Mouse (Mus musculus): ENCODE results near the gene Dnajb14. TPM values are rescaled to one million over a fixed set of nuclear protein-coding genes. Genes with fewer than 3 reads are reported as not detected.
A peak's percentile ranks its signal among the peaks of the same experiment; 100 is the strongest.
"Not testable (repeated sequence)": the region's sequence is repeated elsewhere in the genome, so short reads cannot be mapped to it uniquely, and the experiment has no call there.

Gene Dnajb14
- total RNA-seq, 2 experiments from 2014 or later, result 21.0 to 23.1 TPM

- DNase-seq (ENCODE audit: low spot score in 2 of 2), result not testable (repeated sequence)
These were observed 47.1 kb downstream of the Dnajb14 start for GRCm38 (mm10) chr3:137914567-137914966.

- no peak for DNase-seq (ENCODE audit: low spot score in 2 of 2)
These were observed 50.3 kb downstream of the Dnajb14 start for GRCm38 (mm10) chr3:137917694-137918171.

- DNase-seq (ENCODE audit: low spot score in 2 of 2), result peak; percentile 76 to 78
These were observed 50.9 kb downstream of the Dnajb14 start, which contains the start of gene Lamtor3 for GRCm38 (mm10) chr3:137918172-137918931. Gene Lamtor3 (plus strand): TSS chr3:137918506.

- DNase-seq (ENCODE audit: low spot score in 2 of 2), result no peak
These were observed 51.4 kb downstream of the Dnajb14 start for GRCm38 (mm10) chr3:137918932-137919311.

GRCm38 (mm10) chr3:137919398-137919797, 51.9 kb downstream of the Dnajb14 start:
- DNase-seq (ENCODE audit: low spot score in 2 of 2), result no peak

GRCm38 (mm10) chr3:137920594-137920993, 53.1 kb downstream of the Dnajb14 start:
- DNase-seq (ENCODE audit: low spot score in 2 of 2), result no peak

GRCm38 (mm10) chr3:137927010-137927409, 59.5 kb downstream of the Dnajb14 start:
- DNase-seq (ENCODE audit: low spot score in 2 of 2), result no peak

- DNase-seq (ENCODE audit: low spot score in 2 of 2), result no peak
These were observed 62.5 kb downstream of the Dnajb14 start for GRCm38 (mm10) chr3:137929940-137930339.

GRCm38 (mm10) chr3:137932748-137933147, 65.3 kb downstream of the Dnajb14 start:
- DNase-seq (ENCODE audit: low spot score in 2 of 2), result no peak

GRCm38 (mm10) chr3:137933986-137934385, 66.5 kb downstream of the Dnajb14 start:
- no peak for DNase-seq (ENCODE audit: low spot score in 2 of 2)

- DNase-seq (ENCODE audit: low spot score in 2 of 2), result no peak
These were observed 68.4 kb downstream of the Dnajb14 start for GRCm38 (mm10) chr3:137935570-137936525.

GRCm38 (mm10) chr3:137936541-137936940, 69.1 kb downstream of the Dnajb14 start:
- no peak for DNase-seq (ENCODE audit: low spot score in 2 of 2)

GRCm38 (mm10) chr3:137938608-137939007, 71.1 kb downstream of the Dnajb14 start:
- DNase-seq (ENCODE audit: low spot score in 2 of 2), result peak; percentile 37 to 51

GRCm38 (mm10) chr3:137940757-137941156, 73.3 kb downstream of the Dnajb14 start:
- DNase-seq (ENCODE audit: low spot score in 2 of 2), result peak in 1 of 2 experiments; percentile 43

- DNase-seq (ENCODE audit: low spot score in 2 of 2), result no peak
These were observed 74.1 kb downstream of the Dnajb14 start for GRCm38 (mm10) chr3:137941555-137941954.

- no peak for DNase-seq (ENCODE audit: low spot score in 2 of 2)
These were observed 74.7 kb downstream of the Dnajb14 start for GRCm38 (mm10) chr3:137942098-137942622.

GRCm38 (mm10) chr3:137943737-137944154, 76.3 kb downstream of the Dnajb14 start:
- DNase-seq (ENCODE audit: low spot score in 2 of 2), result no peak

- no peak for DNase-seq (ENCODE audit: low spot score in 2 of 2)
These were observed 79.4 kb downstream of the Dnajb14 start for GRCm38 (mm10) chr3:137946827-137947226.

- DNase-seq (ENCODE audit: low spot score in 2 of 2), result no peak
These were observed 80.0 kb downstream of the Dnajb14 start for GRCm38 (mm10) chr3:137947525-137947924.

GRCm38 (mm10) chr3:137950191-137950885, 82.9 kb downstream of the Dnajb14 start:
- no peak for DNase-seq (ENCODE audit: low spot score in 2 of 2)

- DNase-seq (ENCODE audit: low spot score in 2 of 2), result not testable (repeated sequence)
These were observed 83.8 kb downstream of the Dnajb14 start for GRCm38 (mm10) chr3:137951302-137951701.
